ENCODE assay signal across 8 mouse cellular contexts in the genomic region with DNA sequence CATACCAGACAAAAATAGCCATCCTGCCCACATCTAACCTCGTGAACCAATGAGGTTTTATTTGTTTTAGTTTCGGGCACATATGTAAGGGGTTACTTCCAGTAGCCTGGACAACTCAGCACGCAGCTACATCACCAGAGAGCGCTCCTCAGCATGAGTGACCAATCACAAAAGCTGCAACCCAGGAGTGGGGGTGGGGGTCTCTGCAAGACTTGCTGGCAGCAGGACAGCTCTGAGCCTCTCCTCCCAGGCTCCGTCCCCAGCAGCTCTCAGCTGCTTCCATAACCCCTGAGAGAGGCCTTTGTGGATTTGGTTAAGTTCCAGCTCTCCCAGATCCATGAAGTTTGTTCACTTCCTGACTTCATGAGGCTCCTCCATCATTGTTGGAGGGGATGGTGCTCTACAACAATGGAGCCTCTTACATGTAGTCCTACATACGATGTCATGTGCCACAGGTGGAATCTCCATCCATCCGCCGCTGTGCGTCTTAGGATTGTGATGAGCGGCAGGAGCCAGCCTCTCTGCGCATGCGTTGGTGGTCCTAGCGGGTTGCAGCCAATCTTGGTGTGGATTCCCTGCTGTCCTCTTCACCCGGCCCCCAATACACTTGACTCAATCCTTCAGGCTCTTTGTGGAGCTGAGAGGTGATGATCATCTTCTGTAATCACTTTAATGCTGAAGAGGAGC. TPM values are rescaled to one million over a fixed set of nuclear protein-coding genes. Genes with fewer than 3 reads are reported as not detected.
DNase-seq lines count a peak whose midpoint lies in the region; ATAC-seq and TF ChIP-seq lines count a peak whose summit lies in the region.
"Had no signal": no experiment of that assay in that cellular context is flagged by ENCODE, and none has a peak within 500 bp of the region (broad histone marks: within the 10 kb centered on the region; RNA-seq: fewer than 3 reads in every experiment).

No protein-coding gene starts in this region.

- ATAC-seq in hindbrain, embryonic 11.5 days (ENCODE audit: low FRiP score): no peak
- no peak for ATAC-seq in liver, embryonic 11.5 days (replicated peaks; ENCODE audit: low FRiP score)

- no peaks in the 10 kb centered on the region for H3K36me3 ChIP-seq in hindbrain, embryonic 10.5 days
- H3K36me3 ChIP-seq in hindbrain, embryonic 11.5 days (ENCODE audit: control insufficient read depth, insufficient read depth, low read length): no peaks in the 10 kb centered on the region
- H3K36me3 ChIP-seq in liver, embryonic 11.5 days (ENCODE audit: control insufficient read depth, insufficient read depth, low read length): no peaks in the 10 kb centered on the region
- H3K36me3 ChIP-seq: midbrain, embryonic 12.5 days had no signal

- no peak overlapping the region for H3K4me3 ChIP-seq in hindbrain, embryonic 10.5 days
- no peak overlapping the region for H3K4me3 ChIP-seq in hindbrain, embryonic 11.5 days (ENCODE audit: low read depth, low read length)
- H3K4me3 ChIP-seq in liver, embryonic 11.5 days (ENCODE audit: low read depth, low read length): no peak overlapping the region
- H3K4me3 ChIP-seq: midbrain, embryonic 12.5 days had no signal

- no peaks in the 10 kb centered on the region for H3K27me3 ChIP-seq in hindbrain, embryonic 10.5 days (ENCODE audit: insufficient read depth, poor library complexity, severe bottlenecking)
- H3K27me3 ChIP-seq in hindbrain, embryonic 11.5 days (ENCODE audit: control insufficient read depth, insufficient read depth, low read length): no peaks in the 10 kb centered on the region
- no peaks in the 10 kb centered on the region for H3K27me3 ChIP-seq in liver, embryonic 11.5 days (replicated peaks; ENCODE audit: control insufficient read depth, insufficient read depth, low read length)
- H3K27me3 ChIP-seq: midbrain, embryonic 12.5 days had no signal

- no peak overlapping the region for H3K4me2 ChIP-seq in hindbrain, embryonic 11.5 days (replicated peaks; ENCODE audit: low read depth, low read length)
- H3K4me2 ChIP-seq in liver, embryonic 11.5 days: no peak overlapping the region
- H3K4me2 ChIP-seq: midbrain, embryonic 12.5 days had no signal

- TF ChIP-seq CTCF in brain, embryonic 14.5 days (IDR thresholded peaks at IDR 0.05; ENCODE audit: borderline replicate concordance, extremely low read depth, insufficient read depth, insufficient read length): no peak

- TF ChIP-seq POLR2A in brain, embryonic 14.5 days (IDR thresholded peaks at IDR 0.05; ENCODE audit: borderline replicate concordance, extremely low read depth, insufficient read depth, insufficient read length, poor library complexity, severe bottlenecking): no peak

- peaks cover 9% of the 10 kb centered on the region for H3K4me1 ChIP-seq in hindbrain, embryonic 10.5 days (replicated peaks)
- no peaks in the 10 kb centered on the region for H3K4me1 ChIP-seq in hindbrain, embryonic 11.5 days (replicated peaks; ENCODE audit: control insufficient read depth, insufficient read depth, low read length)
- no peaks in the 10 kb centered on the region for H3K4me1 ChIP-seq in liver, embryonic 11.5 days (replicated peaks; ENCODE audit: control insufficient read depth, insufficient read depth, low read length)

- H3K27ac ChIP-seq in hindbrain, embryonic 10.5 days: peak overlapping the region; percentile 23; the same call in 1 of the 2 replicates
- H3K27ac ChIP-seq in hindbrain, embryonic 11.5 days (ENCODE audit: low read depth, low read length): no peak overlapping the region
- H3K27ac ChIP-seq in liver, embryonic 11.5 days (ENCODE audit: low read depth, low read length): no peak overlapping the region
- H3K27ac ChIP-seq: midbrain, embryonic 12.5 days had no signal

- H3K9me3 ChIP-seq in hindbrain, embryonic 10.5 days: no peaks in the 10 kb centered on the region
- H3K9me3 ChIP-seq in hindbrain, embryonic 11.5 days (ENCODE audit: control insufficient read depth, low read length): no peaks in the 10 kb centered on the region
- no peaks in the 10 kb centered on the region for H3K9me3 ChIP-seq in liver, embryonic 11.5 days (ENCODE audit: control insufficient read depth, low read length)
- H3K9me3 ChIP-seq: midbrain, embryonic 12.5 days had no signal

- no peak overlapping the region for H3K9ac ChIP-seq in hindbrain, embryonic 11.5 days (ENCODE audit: low read depth, low read length)
- H3K9ac ChIP-seq in liver, embryonic 11.5 days (ENCODE audit: low read depth, low read length): no peak overlapping the region
- H3K9ac ChIP-seq: midbrain, embryonic 12.5 days had no signal

- 78% methylated on average over 14 of the region's 14 CpGs for WGBS in hindbrain, embryonic 10.5 days
- WGBS in hindbrain, embryonic 11.5 days: 84% methylated on average over 14 of the region's 14 CpGs
- WGBS in liver, embryonic 11.5 days: 87% methylated on average over 14 of the region's 14 CpGs

- no peak for DNase-seq in hindbrain, embryonic 10.5 days (ENCODE audit: low spot score)
- DNase-seq in hindbrain, embryonic 11.5 days (ENCODE audit: low spot score): no peak
- peak; percentile 15 for DNase-seq in NIH3T3 (ENCODE audit: low read depth)
- peak; percentile 65 for DNase-seq in brain, embryonic 14.5 days (ENCODE audit: low read depth)
- peak; percentile 36 for DNase-seq in lung, postnatal 36 days
- DNase-seq in liver, embryonic 11.5 days (ENCODE audit: low spot score): no peak
- no peak for DNase-seq in layer of hippocampus, postnatal 14 days (ENCODE audit: low spot score in 2 of 2)

RNA-seq across cellular contexts. Expression of a gene that starts 37.7 kb away (rescaled TPM):
- 8.8 and 11.2 TPM in 2 replicates for polyA plus RNA-seq in hindbrain, embryonic 10.5 days (2016; fragmentation: Nextera tagmentation; extraction: Ambion mirVana)
- 14.8 and 16.2 TPM in 2 replicates for polyA plus RNA-seq in hindbrain, embryonic 11.5 days (2014; fragmentation: Nextera tagmentation; extraction: Ambion mirVana)
- 8.7 and 17.1 TPM in 2 replicates for polyA plus RNA-seq in brain, embryonic 14.5 days (2012; rRNA removed)
- polyA plus RNA-seq in liver, embryonic 11.5 days (2014; fragmentation: Nextera tagmentation; extraction: Ambion mirVana): 7.5 and 8.2 TPM in 2 replicates
- 10 to 100 TPM; 75.1 to 75.9 TPM for total RNA-seq in layer of hippocampus, postnatal 14 days (2021)

Comparison
In these comparisons a context has a peak if more than half of its experiments do, and no peak if none do; other contexts are left out.
1. DNase-seq: peak in NIH3T3 (single experiment), brain, embryonic 14.5 days (single experiment) and lung, postnatal 36 days (single experiment); none in hindbrain, embryonic 10.5 days (single experiment), hindbrain, embryonic 11.5 days (single experiment), liver, embryonic 11.5 days (single experiment) and layer of hippocampus, postnatal 14 days (0 of 2).